Mouse (Mus musculus) cortical plate, adult 2 months (tissue): ENCODE measurements around the gene Gldc.

Experiments used
- CTCF ChIP-seq: fragments of 200-500 bp; IDR thresholded peaks from 2 replicates; pipeline ENCODE4 v1.5.1; 2011; ENCODE audit warnings: mild to moderate bottlenecking, control low read depth, low read length; ENCODE audit not compliant: insufficient read depth; ENCODE audit errors: extremely low read depth
- POLR2A ChIP-seq: fragments of 200-500 bp; IDR thresholded peaks from 2 replicates; pipeline ENCODE4 v1.6.1; 2011; ENCODE audit warnings: mild to moderate bottlenecking, low read length, control low read depth; ENCODE audit not compliant: insufficient read depth; ENCODE audit errors: extremely low read depth

- TF ChIP-seq CTCF: no peak
- no peak for TF ChIP-seq POLR2A
Observed at GRCm38 (mm10) chr19:30147306-30147705, 27.9 kb downstream of the Gldc start.
